ENCODE assay signal across 1 mouse cellular context in the genomic region with DNA sequence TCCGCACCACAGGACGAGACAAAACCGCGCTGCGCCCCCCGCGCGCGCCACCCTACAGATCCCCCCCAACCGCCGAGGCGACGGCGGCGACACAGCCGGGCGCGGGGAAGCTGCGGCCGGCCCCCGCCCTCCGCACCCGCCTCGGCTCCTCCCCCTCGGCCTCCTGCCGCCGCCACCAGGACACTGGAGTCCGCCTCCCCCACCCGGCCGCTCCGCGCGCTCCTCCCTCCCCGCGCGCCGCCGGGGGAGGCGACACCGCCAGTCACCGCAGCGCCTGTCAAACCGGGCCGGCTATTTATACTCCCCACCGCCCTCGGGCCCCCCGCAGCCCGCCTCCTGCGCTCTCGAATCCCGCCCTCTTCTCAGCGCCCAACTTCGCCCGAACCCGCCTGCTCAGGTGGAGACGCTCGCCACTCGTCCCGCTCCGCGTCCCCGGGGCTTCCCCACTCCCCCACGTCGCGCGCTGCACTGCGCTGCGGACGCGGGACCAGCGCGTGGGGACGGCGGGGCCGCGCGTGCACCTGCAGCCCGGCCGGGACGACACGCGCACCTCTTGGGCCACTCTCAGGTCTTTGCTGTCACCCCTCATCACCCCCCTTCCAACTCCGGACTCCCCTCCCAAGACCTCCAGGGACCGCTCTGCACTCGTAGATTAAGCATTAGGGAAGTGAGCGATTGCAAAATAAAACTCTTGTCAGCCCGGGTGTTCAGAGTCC.
A peak's percentile ranks its signal among the peaks of the same experiment; 100 is the strongest.
TF ChIP-seq lines count a peak whose summit lies in the region.

A gene (minus strand): TSS at position 112 of the 716 bp plus-strand sequence.

TF ChIP-seq in CH12.LX, 34 proteins besides CTCF, POLR2A, EP300 and RAD21 (continued from another document):
- TF ChIP-seq HCFC1 (IDR thresholded peaks at IDR 0.05; ENCODE audit: low read depth, low read length) (peak; percentile 14; the same call in 1 of the 2 replicates), MXI1 (IDR thresholded peaks at IDR 0.05; ENCODE audit: low read depth, low read length) (no peak; the same call in 1 of the 2 replicates), ZNF384 (IDR thresholded peaks at IDR 0.05; ENCODE audit: low read depth, low read length) (no peak), UBTF (IDR thresholded peaks at IDR 0.05; ENCODE audit: low read depth, low read length) (no peak; the same call in 1 of the 2 replicates), TCF12 (IDR thresholded peaks at IDR 0.05; ENCODE audit: low read depth, low read length) (peak; percentile 37), NELFE (IDR thresholded peaks at IDR 0.05; ENCODE audit: low read depth, low read length) (no peak; the same call in 1 of the 2 replicates), GABPA (IDR thresholded peaks at IDR 0.05; ENCODE audit: insufficient replicate concordance, low read depth, low read length) (no peak), MEF2A (IDR thresholded peaks at IDR 0.05; ENCODE audit: borderline replicate concordance, low read depth, low read length) (peak; percentile 47; the same call in 1 of the 2 replicates), SIN3A (IDR thresholded peaks at IDR 0.05; ENCODE audit: low read length) (peak; percentile 79; the same call in 1 of the 2 replicates), JUN (IDR thresholded peaks at IDR 0.05; ENCODE audit: insufficient read depth, low read depth, low read length) (no peak)
TF ChIP-seq in CH12.LX: peak in this region for 6.
